Mouse (Mus musculus): ENCODE results near the gene Shisa6.

The Shisa6 gene

DNA sequence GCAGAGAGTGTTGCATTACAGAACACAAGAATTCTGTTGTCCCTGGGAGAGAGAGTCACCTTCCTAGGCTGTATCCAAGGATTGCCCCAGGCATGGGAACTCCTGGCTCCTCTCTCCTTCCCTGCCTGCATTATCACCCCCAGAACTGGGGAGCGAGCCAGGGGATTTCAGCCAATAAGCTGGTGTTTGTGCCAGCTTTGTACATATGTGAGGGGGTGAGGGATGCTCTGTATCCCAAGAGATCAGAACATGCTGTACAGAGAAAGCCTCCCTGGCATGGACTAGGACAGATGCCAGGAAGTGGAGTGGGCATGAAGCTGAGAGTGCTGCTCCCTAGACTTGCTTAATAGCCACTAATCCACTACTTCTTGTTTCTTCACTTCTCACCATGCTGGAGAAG, 303.6 kb downstream of the Shisa6 start:
- WGBS, result 43% methylated on average over 1 of the region's 1 CpGs

DNA sequence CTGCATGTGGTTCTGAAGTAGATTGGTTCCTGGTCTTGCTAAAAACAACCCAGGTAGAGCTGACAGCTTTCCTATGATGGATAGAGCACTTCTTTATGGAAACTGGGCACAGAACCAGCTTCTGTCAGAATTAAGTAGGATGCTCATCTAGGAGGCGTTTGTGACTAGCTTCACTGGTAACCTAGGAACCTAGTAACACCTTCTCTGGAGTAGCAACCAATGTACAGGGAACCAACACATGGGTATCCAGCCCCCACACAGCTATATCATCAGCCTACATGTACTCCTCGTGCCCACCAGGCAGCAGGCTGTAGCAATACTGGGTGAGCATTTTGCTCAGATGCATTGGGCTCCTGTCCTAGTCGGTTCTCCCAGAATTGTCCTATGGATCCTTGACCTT, 307.3 kb downstream of the Shisa6 start:
- WGBS, result 48% methylated on average over 3 of the region's 3 CpGs

DNA sequence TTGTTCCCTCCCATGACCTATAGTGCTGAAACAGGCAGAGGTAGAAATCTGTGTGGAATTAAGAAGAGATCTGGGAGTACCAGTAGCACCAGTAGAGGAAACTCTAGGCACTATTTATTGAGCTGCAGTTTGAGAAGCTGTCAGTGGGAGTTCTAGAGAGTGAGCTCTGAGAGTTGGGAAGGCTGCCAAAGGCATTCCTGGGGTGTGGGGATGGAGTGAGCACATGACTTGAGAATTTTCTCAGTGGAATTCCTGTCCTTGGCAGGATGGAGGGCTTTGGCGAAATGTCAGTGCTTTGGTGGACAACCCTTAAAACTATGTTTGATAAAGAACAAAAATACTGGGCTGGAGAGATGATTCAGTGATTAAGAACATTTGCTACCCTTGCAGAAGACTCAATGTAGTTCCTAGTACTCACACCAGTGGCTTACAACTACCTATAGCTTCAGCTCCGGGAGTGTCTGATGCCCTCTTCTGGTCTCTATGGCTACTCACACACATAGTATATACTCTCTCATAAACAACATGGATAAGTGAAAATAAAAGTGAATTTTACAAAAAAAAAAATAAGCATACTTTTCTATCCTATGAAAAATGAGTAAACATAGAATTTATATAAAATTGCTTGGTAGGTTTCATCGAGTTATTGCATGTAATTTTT, 337.0 kb downstream of the Shisa6 start:
- 71% methylated on average over 3 of the region's 3 CpGs for WGBS

DNA sequence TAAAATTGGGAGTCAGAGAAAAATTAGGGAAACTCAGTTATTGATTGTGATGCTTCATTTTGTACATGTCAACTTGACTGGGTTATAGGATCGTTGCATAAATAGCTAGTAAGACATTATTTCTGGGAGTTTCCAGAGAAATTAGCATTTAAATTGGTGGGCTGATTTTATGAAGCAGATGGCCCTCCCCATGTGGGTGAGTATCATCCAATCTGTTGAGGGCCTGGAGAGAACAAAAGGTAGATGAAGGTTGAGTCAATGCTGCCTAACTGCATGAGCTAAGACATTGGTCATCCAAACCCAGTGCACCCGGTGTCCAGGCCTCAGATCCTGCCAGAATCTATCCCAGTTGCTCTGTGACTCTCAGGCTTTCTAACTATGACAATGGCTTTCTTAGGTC, 337.6 kb downstream of the Shisa6 start:
- 83% methylated on average over 2 of the region's 2 CpGs for WGBS

DNA sequence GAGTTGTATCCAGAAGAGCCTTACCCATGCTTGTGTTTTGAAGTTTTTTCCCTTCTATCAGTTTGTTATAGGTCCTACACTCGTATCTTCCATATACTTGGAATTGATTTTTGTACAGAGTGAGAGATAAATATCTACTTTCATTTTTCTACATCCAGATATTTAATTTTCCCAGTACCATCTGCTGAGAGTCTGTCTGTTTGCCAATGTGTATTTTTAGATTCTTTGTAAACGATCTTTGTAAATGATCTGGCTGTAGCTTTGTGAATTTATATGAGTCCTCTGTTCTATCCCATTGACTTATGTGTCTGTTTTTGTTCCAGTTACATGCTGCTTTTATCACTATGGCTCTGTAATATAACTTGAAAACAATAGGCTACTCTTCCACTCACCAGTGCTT, 348.0 kb downstream of the Shisa6 start:
- 40% methylated on average over 2 of the region's 2 CpGs for WGBS

DNA sequence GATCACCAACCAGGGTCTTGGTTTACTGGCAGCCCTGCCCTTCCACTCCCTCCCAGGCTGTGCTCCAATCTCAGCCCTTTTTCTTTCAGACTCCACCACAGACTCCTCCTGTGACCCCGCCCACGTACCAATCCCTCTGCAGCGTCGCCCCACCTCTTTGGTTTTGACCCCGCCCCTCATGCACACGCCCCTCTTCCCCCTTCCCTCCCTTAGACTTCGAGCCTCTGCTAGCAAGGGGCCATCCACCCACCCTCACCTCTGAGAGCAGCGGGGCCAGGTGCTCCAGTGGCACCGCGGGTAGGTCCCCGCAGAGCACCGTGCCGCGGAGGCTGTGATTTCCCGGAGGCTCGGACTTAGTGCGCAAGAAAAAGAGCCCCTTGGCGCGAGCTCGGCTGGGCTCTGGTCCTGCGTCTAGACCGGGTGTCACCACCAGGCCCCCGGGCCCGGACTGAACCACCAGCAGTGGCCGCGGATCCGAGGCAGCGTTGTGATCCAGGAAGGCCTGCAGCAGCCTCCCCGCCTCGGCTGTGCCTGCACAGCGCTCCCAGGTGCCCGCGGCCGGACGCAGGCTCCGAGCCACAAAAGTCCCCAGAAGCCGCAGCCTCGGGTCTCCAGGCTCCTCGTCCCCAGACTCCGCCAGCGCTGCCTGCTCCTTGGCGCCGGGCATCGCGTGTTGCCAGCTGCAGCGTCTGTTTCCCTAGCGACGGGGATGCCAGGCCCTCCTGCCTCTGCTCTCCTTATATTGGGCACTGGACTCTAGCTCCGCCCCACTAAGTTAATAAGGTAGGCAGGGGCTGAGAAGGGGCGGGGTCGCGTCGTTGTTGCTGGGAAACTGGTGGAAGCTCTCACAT, 357.7 kb downstream of the Shisa6 start, which contains the start of gene Dnah9:
Gene Dnah9 (minus strand): TSS at position 751 of the 851 bp plus-strand sequence.
- WGBS, result 1% methylated on average over 53 of the region's 53 CpGs

DNA sequence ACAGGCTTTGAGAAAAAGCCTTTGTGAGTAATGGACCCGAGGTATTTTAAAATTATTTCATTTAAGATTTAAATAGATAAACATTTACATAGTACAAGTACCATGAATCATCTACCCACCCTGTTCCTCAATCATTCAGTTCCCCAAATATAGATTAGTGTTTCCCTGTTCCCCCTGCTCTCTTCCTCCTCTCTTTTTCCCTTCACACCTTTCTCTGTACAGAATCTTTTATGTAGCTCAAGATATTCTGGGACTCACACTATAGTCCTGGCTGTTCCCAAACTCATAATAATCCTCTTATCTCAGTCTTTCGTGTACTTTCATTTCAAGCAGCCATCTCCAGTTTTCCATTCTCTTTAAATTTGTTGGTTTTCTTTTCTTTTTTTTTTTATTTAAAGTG, 361.7 kb downstream of the Shisa6 start:
- 44% methylated on average over 2 of the region's 2 CpGs for WGBS

All from cerebral cortex, adult 2 months (tissue).